Mouse (Mus musculus): ENCODE data around the gene Vmn1r18. TPM values are rescaled to one million over a fixed set of nuclear protein-coding genes. Genes with fewer than 3 reads are reported as not detected.
"Not testable (repeated sequence)": the region's sequence is repeated elsewhere in the genome, so short reads cannot be mapped to it uniquely, and the experiment has no call there.

The Vmn1r18 gene
- not detected in 2 replicates for total RNA-seq (2017)

GRCm38 (mm10) chr6:57395683-57396082 is at the start of gene Vmn1r18:
Vmn1r18 (minus strand) TSS chr6:57395783.
- no peak for ATAC-seq (replicated peaks in 1 of 2; ENCODE audit: insufficient read depth in 1 of 2, low FRiP score in 2 of 2, low TSS enrichment in 1 of 2, low read depth in 1 of 2, poor library complexity in 2 of 2, severe bottlenecking in 2 of 2)

GRCm38 (mm10) chr6:57431196-57431595 is 35.6 kb upstream of the Vmn1r18 start:
- ATAC-seq (replicated peaks in 1 of 2; ENCODE audit: insufficient read depth in 1 of 2, low FRiP score in 2 of 2, low TSS enrichment in 1 of 2, low read depth in 1 of 2, poor library complexity in 2 of 2, severe bottlenecking in 2 of 2), result 0 out of 4 replicates have a peak, but pooled peaks of 1 of the 2 experiments have one; percentile 32

DNA sequence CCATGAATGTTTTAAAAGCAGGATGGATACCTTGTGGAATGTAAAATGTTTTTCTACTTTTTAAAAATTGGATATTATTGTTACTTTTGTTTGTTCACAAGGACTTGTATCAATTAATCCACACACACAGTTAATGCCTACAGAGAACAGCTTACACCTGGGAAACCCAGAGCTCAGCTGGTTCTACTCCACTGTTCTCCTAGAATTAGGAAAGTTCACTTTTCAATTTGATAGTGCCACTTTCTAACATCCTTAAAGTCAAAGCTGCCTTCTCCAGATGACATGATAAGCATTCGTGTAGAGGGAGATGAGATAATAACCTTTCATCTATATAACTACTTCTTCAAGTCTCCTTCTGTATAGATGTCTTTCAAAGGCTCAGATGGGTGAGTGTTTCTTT is 33.0 kb upstream of the Vmn1r18 start, which contains the start of gene Vmn1r20:
TSS of gene Vmn1r20 (plus strand) at position 301 of the 400 bp plus-strand sequence.
- no peak for ATAC-seq (replicated peaks in 1 of 2; ENCODE audit: insufficient read depth in 1 of 2, low FRiP score in 2 of 2, low TSS enrichment in 1 of 2, low read depth in 1 of 2, poor library complexity in 2 of 2, severe bottlenecking in 2 of 2)

DNA sequence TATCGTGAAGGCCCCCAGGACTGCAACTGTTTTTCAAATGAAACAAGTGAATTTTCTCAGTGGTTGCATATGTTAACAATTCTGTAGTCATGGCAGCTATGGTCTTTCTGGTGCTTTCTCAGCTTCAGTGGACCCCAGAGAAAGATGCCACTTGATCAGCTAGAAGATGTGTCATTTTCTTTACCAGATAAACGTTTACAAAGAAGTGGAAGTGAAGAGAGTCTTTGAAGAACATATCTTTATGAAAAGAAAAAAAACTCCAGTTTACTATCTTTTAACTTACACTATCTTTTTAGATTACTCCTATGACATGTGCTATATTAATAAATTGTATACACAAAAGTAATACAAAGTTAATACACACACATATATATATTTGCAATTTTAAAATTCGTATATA is 7.9 kb upstream of the Vmn1r18 start, which contains the start of gene Vmn1r19:
TSS of gene Vmn1r19 (plus strand) at position 301 of the 400 bp plus-strand sequence.
- ATAC-seq (replicated peaks in 1 of 2; ENCODE audit: insufficient read depth in 1 of 2, low FRiP score in 2 of 2, low TSS enrichment in 1 of 2, low read depth in 1 of 2, poor library complexity in 2 of 2, severe bottlenecking in 2 of 2), result not testable (repeated sequence)

DNA sequence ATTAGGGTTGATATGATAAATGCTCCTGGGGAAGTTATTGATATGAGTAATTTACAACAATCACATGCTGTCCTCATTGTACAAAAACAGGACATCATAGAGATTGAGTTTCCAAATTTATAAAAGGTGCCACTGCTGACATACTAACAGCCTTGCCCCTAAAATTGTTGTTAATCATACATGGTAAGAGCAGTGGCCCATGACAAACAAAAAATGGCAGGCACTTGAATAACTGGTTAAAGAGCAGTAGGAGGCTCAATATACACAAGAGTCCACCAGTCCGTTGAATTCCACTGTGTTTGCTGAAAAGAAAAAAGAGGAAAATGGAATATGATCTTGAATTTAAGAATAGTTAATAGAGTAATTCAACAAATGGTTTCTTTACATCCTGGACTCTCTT is 28.1 kb downstream of the Vmn1r18 start:
- ATAC-seq (replicated peaks in 1 of 2; ENCODE audit: insufficient read depth in 1 of 2, low FRiP score in 2 of 2, low TSS enrichment in 1 of 2, low read depth in 1 of 2, poor library complexity in 2 of 2, severe bottlenecking in 2 of 2), result no peak

DNA sequence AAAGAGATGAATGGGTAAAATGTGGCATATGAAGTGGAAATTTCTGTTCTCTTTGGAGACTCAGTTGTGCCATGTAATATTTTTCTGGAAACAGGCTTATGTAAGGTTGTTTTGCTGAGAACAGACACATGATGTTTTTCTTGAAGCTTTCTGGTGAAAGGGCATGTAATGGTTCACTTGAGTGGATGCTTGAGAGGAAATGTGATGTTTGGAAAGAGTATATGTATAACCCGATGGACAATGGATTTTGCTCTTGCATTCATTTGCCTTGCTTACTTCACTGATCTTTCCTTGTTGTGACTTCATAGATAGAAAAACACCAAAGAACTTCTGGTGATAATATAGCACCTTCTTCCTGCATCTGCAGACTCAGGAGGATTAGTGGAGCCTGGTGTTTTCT is 29.7 kb downstream of the Vmn1r18 start:
- ATAC-seq (replicated peaks in 1 of 2; ENCODE audit: insufficient read depth in 1 of 2, low FRiP score in 2 of 2, low TSS enrichment in 1 of 2, low read depth in 1 of 2, poor library complexity in 2 of 2, severe bottlenecking in 2 of 2), result not testable (repeated sequence)

- no peak for ATAC-seq (replicated peaks in 1 of 2; ENCODE audit: insufficient read depth in 1 of 2, low FRiP score in 2 of 2, low TSS enrichment in 1 of 2, low read depth in 1 of 2, poor library complexity in 2 of 2, severe bottlenecking in 2 of 2)
These were observed 32.0 kb downstream of the Vmn1r18 start, which contains the start of gene Vmn1r17 for GRCm38 (mm10) chr6:57363627-57364026. Vmn1r17 (minus strand) TSS chr6:57363727.

- ATAC-seq (replicated peaks in 1 of 2; ENCODE audit: insufficient read depth in 1 of 2, low FRiP score in 2 of 2, low TSS enrichment in 1 of 2, low read depth in 1 of 2, poor library complexity in 2 of 2, severe bottlenecking in 2 of 2), result no peak
These were observed 38.7 kb downstream of the Vmn1r18 start for GRCm38 (mm10) chr6:57356864-57357263.

- ATAC-seq (replicated peaks in 1 of 2; ENCODE audit: insufficient read depth in 1 of 2, low FRiP score in 2 of 2, low TSS enrichment in 1 of 2, low read depth in 1 of 2, poor library complexity in 2 of 2, severe bottlenecking in 2 of 2), result no peak
These were observed 66.2 kb downstream of the Vmn1r18 start, which contains the start of gene Vmn1r16 for GRCm38 (mm10) chr6:57329394-57329793. Vmn1r16 (minus strand) TSS chr6:57329494.

Other genes with a start within 250 kb of the Vmn1r18 start
- not detected in 2 replicates for gene Vmn1r12, start 238.9 kb downstream of the Vmn1r18 start, total RNA-seq (2017)
- gene Vmn1r13, start 192.5 kb downstream of the Vmn1r18 start, total RNA-seq (2017), result not detected in 2 replicates
- gene Vmn1r14, start 164.1 kb downstream of the Vmn1r18 start, total RNA-seq (2017), result not detected in 2 replicates
- gene Vmn1r15, start 137.8 kb downstream of the Vmn1r18 start, total RNA-seq (2017), result not detected in 2 replicates
- gene Vmn1r16, start 66.3 kb downstream of the Vmn1r18 start, total RNA-seq (2017), result not detected in 2 replicates
- not detected in 2 replicates for gene Vmn1r17, start 32.1 kb downstream of the Vmn1r18 start, total RNA-seq (2017)
- not detected in 2 replicates for gene Vmn1r19, start 8.0 kb upstream of the Vmn1r18 start, total RNA-seq (2017)
- not detected in 2 replicates for gene Vmn1r20, start 33.1 kb upstream of the Vmn1r18 start, total RNA-seq (2017)
- gene Ppm1k, start 139.7 kb upstream of the Vmn1r18 start, total RNA-seq (2017), result 16.2 and 19.8 TPM in 2 replicates
- 29.0 and 35.5 TPM in 2 replicates for gene Herc6, start 185.2 kb upstream of the Vmn1r18 start, total RNA-seq (2017)

Data from hematopoietic stem cell, adult 5-6 weeks (primary cell).